Mouse (Mus musculus) C2C12 (cell line): ENCODE data around the gene Pank2.

Experiments used
- CEBPB ChIP-seq: IDR thresholded peaks from one replicate; pipeline ENCODE4 v1.6.1; 2011; ENCODE audit warnings: low read depth, mild to moderate bottlenecking, control low read depth, moderate library complexity
- CTCF ChIP-seq: IDR thresholded peaks from one replicate; pipeline ENCODE4 v1.5.1; 2011; ENCODE audit not compliant: control insufficient read depth, insufficient read depth, insufficient read length
- FOSL1 ChIP-seq: IDR thresholded peaks from one replicate; pipeline ENCODE4 v1.8.0; 2011; ENCODE audit warnings: mild to moderate bottlenecking, low read length; ENCODE audit not compliant: poor library complexity, insufficient read depth, severe bottlenecking
- MAX ChIP-seq: IDR thresholded peaks from one replicate; pipeline ENCODE4 v1.6.1; 2011; ENCODE audit warnings: mild to moderate bottlenecking, control low read depth
- MYOG ChIP-seq: IDR thresholded peaks from one replicate; pipeline ENCODE4 v1.6.1; 2011; ENCODE audit not compliant: control insufficient read depth, insufficient read length; ENCODE audit errors: extremely low read depth
- USF1 ChIP-seq: IDR thresholded peaks from one replicate; pipeline ENCODE4 v1.6.1; 2011; ENCODE audit warnings: low read depth, mild to moderate bottlenecking, control low read depth, moderate library complexity

GRCm38 (mm10) chr2:131323675-131324074 is 61.4 kb downstream of the Pank2 start:
- no peak for TF ChIP-seq CTCF
- TF ChIP-seq MAX, result no peak
- TF ChIP-seq FOSL1, result no peak
- no peak for TF ChIP-seq MYOG
- no peak for TF ChIP-seq CEBPB
- no peak for TF ChIP-seq USF1
